Mouse (Mus musculus): ENCODE measurements at regions not wholly inside any gene's neighbourhood (a gene's known extent, or its start where the extent isn't known, plus 50 kb on each side); places are given as distances from the start of the nearest gene placed in this dataset.

DNA sequence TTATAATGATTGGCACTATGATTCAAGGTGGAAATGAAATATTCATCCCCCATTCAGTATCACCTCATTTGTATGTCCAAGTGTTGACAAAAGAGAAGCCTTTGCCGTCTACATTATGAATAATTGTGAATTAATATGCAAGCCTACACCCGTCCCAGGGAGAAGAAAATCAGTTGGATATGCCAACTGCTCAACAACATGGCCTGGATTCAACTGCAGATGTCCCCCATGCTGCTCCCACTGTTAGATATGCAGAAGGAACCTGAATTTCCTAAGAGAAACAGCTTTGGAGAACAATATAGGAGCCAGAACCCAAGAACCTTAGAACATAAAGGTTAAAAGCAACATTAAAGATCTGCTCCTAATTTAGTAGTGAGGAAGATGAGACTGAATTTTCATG, 211.7 kb upstream of the Il12b start:
- TF ChIP-seq CTCF (IDR thresholded peaks at IDR 0.05; ENCODE audit: borderline replicate concordance, extremely low read depth, insufficient read depth, insufficient read length), result no peak
- no peak for TF ChIP-seq POLR2A (IDR thresholded peaks at IDR 0.05; ENCODE audit: borderline replicate concordance, extremely low read depth, insufficient read depth, insufficient read length, poor library complexity, severe bottlenecking)
- peak; percentile 45 for DNase-seq (ENCODE audit: low read depth)

DNA sequence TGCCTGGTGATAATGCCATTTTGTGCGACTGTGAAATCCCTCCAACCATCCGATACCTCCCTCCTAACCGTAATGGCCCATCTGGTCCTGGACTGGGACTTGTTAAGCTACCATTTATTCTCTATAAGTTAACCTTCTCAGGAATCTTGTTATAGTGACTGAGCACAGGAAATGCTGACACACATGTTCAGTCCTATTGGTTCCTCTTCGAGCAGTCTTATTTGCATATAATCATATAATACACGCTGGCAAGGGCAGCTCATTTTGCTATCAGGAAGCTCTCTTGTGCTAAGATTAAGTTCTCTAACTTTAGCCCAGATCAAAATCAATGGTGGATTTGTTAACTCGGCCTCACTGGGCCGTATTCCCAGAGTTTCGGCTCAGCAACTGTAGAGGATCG, 206.1 kb upstream of the Il12b start:
- TF ChIP-seq CTCF (IDR thresholded peaks at IDR 0.05; ENCODE audit: borderline replicate concordance, extremely low read depth, insufficient read depth, insufficient read length), result no peak
- no peak for TF ChIP-seq POLR2A (IDR thresholded peaks at IDR 0.05; ENCODE audit: borderline replicate concordance, extremely low read depth, insufficient read depth, insufficient read length, poor library complexity, severe bottlenecking)
- no peak for DNase-seq (ENCODE audit: low read depth)

DNA sequence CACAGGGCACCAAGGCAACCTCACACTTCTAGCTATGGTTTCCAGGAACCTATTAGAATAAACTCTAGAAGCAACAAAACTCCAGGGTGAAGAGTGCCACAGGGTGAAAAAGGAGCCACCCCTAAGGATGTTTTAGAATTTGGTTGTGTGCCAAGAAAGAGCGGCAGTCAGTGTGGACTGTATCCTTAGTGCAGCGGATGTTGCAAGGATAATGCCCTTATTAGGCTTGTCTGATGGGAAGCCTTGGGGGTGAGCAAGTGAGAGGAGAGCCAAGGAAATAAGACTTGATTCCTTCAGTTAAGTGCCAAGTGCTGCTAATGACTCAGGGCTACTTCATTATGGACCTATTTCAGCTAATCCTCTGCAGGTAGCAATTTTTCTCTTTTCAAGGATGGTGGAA, 197.1 kb upstream of the Il12b start:
- TF ChIP-seq POLR2A (IDR thresholded peaks at IDR 0.05; ENCODE audit: borderline replicate concordance, extremely low read depth, insufficient read depth, insufficient read length, poor library complexity, severe bottlenecking) (no peak), CTCF (IDR thresholded peaks at IDR 0.05; ENCODE audit: borderline replicate concordance, extremely low read depth, insufficient read depth, insufficient read length) (no peak)
- no peak for DNase-seq (ENCODE audit: low read depth)

DNA sequence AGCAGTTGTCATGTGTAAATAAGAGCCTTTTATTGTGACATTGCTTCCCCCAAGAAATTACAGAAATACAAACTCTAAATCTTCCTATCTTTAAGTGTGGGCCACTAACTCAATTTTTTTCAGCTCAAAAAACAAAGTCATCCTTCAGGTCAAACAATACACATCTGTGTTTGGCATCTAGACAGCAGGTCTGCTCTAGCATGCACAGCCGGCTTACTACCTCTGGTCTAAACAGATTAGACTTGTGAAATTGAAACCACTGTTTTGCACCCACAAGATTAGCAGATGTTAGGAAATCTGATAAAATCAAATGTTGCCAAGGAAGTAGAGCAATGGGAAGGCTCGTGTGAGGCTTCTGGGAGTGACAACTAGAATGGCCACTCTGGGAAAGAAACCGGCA, 195.5 kb upstream of the Il12b start:
- no peak for TF ChIP-seq CTCF (IDR thresholded peaks at IDR 0.05; ENCODE audit: borderline replicate concordance, extremely low read depth, insufficient read depth, insufficient read length)
- TF ChIP-seq POLR2A (IDR thresholded peaks at IDR 0.05; ENCODE audit: borderline replicate concordance, extremely low read depth, insufficient read depth, insufficient read length, poor library complexity, severe bottlenecking), result no peak
- no peak for DNase-seq (ENCODE audit: low read depth)

DNA sequence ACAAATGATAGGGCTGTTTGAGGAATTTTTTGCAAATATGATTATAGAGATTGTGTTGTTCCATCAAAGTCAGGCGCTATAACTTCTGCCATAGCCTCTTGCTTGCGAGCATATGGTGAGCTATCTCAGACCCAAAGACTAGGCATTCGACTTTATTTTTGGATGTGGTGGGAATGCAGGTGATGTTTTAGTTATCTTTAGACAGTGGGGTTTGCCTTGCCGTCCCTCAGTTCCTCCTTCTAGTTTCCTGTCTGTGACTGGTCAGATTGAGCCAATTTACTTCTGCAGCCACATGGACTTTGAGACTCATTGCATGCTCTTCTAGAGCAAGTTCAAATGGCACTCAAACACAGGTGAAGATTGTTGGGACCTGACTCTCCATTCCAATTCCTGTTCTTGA, 193.0 kb upstream of the Il12b start:
- no peak for DNase-seq (ENCODE audit: low read depth)
- TF ChIP-seq CTCF (IDR thresholded peaks at IDR 0.05; ENCODE audit: borderline replicate concordance, extremely low read depth, insufficient read depth, insufficient read length) (no peak), POLR2A (IDR thresholded peaks at IDR 0.05; ENCODE audit: borderline replicate concordance, extremely low read depth, insufficient read depth, insufficient read length, poor library complexity, severe bottlenecking) (no peak)

DNA sequence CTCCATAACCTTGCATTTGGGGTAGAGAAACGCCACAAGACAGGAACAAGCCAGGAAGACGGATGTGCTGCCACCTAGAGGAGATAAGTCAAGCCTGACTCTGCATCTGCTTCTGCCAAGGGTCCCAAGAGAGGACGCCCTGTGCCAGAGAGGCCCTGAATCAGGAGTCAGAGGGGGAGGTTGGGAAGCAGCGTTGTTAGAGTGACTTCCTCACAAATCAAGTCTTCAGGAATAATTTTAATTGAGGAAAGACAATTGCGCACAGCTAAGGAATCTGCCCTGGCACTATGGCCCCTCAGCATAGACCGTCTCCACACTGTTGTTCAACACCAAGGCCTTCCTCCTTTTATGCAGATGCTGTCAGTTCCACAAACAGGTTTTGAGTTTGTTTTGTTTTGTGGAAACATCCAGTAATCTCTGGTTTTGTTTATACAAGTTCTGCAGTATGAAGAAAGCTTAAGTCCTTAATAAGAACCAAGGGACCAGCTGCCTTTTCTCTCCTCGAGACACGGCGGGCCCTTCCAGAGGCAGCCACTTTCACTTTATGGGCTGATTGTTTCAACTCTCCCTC, 187.9 kb upstream of the Il12b start:
- no peak for TF ChIP-seq POLR2A (IDR thresholded peaks at IDR 0.05; ENCODE audit: borderline replicate concordance, extremely low read depth, insufficient read depth, insufficient read length, poor library complexity, severe bottlenecking)
- TF ChIP-seq CTCF (IDR thresholded peaks at IDR 0.05; ENCODE audit: borderline replicate concordance, extremely low read depth, insufficient read depth, insufficient read length), result peak; percentile 69

DNA sequence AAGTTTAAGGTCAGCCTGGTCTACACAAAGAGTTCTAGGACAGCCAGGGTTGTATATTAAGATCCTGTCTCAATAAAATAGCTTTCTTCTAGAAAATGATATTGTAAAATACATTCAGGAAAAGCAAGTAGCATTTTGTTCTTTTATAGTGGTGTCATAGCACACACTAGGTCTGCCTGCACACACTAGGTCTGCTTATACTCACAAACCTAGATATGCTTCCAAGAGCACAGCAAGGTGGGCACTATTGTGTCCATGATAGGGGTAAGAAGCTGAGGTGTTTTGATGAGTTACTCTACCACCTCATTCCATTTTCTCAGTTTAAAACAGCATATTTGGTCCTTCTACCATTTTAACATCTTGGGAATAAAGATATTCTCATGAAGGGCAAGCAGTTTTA, 185.8 kb upstream of the Il12b start:
- TF ChIP-seq CTCF (IDR thresholded peaks at IDR 0.05; ENCODE audit: borderline replicate concordance, extremely low read depth, insufficient read depth, insufficient read length), result no peak
- TF ChIP-seq POLR2A (IDR thresholded peaks at IDR 0.05; ENCODE audit: borderline replicate concordance, extremely low read depth, insufficient read depth, insufficient read length, poor library complexity, severe bottlenecking), result no peak
- DNase-seq (ENCODE audit: low read depth), result no peak

More for the DNA sequence above, 187.9 kb upstream of the Il12b start:
- peak; percentile 68 for DNase-seq (ENCODE audit: low read depth)

DNA sequence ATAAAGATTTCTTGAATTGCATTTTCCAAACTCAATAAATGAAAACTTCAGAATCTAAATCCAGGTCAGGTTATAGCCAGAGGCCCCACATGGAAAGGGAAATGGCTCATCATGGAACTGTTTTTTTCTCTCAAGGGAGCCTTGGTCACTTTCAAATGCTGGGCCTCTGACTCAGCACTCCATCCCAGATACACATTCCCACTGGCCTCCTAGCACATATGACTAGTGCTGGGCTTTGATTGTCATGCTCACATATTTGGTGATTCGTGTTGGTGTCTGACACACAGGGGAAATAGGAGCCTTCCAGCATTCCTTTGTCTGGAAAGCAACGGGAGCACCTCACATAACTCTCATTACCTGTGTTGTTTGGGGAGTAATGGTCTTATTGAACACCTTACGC, 183.5 kb upstream of the Il12b start:
- TF ChIP-seq POLR2A (IDR thresholded peaks at IDR 0.05; ENCODE audit: borderline replicate concordance, extremely low read depth, insufficient read depth, insufficient read length, poor library complexity, severe bottlenecking) (no peak), CTCF (IDR thresholded peaks at IDR 0.05; ENCODE audit: borderline replicate concordance, extremely low read depth, insufficient read depth, insufficient read length) (no peak)
- no peak for DNase-seq (ENCODE audit: low read depth)

DNA sequence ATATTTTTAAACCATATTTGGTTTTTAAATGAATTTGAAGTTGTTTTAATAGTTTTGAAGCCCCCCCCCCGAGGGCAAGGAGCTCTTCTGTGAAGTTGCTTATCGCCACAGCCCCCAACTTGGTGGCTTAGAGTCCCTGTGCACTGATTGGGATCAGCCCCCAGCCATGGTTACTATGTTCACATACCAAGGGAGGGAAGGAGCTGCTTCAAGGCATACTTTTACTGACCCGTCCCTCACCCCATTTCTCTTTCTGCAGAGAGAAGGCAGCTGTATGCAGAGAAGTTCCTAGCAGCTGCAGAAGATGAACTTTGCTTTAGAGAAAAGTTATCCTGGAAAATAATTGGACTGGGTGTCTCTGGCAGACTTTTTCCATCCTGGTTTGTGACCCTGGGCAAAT, 179.9 kb upstream of the Il12b start:
- DNase-seq (ENCODE audit: low read depth), result no peak
- TF ChIP-seq POLR2A (IDR thresholded peaks at IDR 0.05; ENCODE audit: borderline replicate concordance, extremely low read depth, insufficient read depth, insufficient read length, poor library complexity, severe bottlenecking) (no peak), CTCF (IDR thresholded peaks at IDR 0.05; ENCODE audit: borderline replicate concordance, extremely low read depth, insufficient read depth, insufficient read length) (no peak)

DNA sequence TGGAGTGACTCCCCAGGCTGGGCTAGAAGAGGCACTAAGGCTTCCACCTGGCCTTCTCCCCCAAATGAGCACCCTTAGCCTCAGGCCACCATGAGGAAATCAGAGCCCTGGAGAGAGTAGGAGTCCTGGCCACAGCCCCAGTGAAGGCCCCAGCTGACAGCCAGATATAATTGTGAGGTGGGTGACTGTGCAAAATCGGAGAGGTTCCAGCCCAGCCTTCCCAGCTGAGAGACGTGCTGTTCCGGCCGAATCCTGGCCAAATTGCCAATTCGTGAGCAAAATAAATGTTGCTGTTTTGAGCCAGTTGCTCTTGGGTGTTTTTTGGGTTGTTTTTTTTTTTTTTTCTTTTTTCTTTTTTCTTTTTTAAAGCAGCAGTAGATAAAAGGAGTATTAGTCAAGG, 169.9 kb upstream of the Il12b start:
- DNase-seq (ENCODE audit: low read depth), result no peak
- no peak for TF ChIP-seq CTCF (IDR thresholded peaks at IDR 0.05; ENCODE audit: borderline replicate concordance, extremely low read depth, insufficient read depth, insufficient read length)
- TF ChIP-seq POLR2A (IDR thresholded peaks at IDR 0.05; ENCODE audit: borderline replicate concordance, extremely low read depth, insufficient read depth, insufficient read length, poor library complexity, severe bottlenecking), result no peak

DNA sequence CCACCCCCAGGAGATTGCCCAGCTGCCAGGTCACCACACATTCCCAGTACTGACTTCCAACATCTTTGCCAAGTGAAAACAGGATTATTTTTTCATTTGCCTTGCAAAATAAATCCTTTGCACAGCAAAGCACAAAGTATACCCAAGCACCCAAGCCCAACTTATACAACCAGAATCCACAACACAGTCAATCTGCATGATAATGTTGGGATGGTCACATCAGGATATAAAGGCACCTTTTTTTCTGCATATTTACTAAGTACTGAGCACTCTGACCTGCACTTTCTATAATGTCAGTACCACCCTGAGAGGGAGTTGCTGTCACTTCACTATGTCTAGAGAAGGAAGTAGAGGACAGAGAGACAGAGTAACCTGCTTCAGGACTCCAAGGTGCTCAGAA, 164.4 kb upstream of the Il12b start:
- DNase-seq (ENCODE audit: low read depth), result no peak
- no peak for TF ChIP-seq CTCF (IDR thresholded peaks at IDR 0.05; ENCODE audit: borderline replicate concordance, extremely low read depth, insufficient read depth, insufficient read length)
- no peak for TF ChIP-seq POLR2A (IDR thresholded peaks at IDR 0.05; ENCODE audit: borderline replicate concordance, extremely low read depth, insufficient read depth, insufficient read length, poor library complexity, severe bottlenecking)

DNA sequence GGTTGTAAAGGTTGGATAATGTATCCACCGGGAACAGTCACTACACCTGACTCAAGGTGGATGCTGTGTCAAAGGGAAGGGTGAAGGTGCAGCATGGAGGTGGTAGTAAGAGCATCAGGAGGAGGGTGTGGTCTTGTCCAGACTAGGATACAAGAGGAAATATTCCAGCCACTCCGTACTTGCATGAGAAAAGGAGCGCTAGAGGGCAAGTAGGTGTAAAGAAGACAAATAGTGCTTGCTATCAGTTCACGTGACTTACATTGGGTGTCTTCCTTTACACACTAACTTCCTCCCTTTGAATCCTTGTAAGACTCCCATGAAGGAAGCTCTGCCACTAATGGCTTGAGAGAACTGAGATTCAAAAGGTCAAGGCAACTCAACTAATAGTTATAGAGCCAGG, 161.8 kb upstream of the Il12b start:
- TF ChIP-seq POLR2A (IDR thresholded peaks at IDR 0.05; ENCODE audit: borderline replicate concordance, extremely low read depth, insufficient read depth, insufficient read length, poor library complexity, severe bottlenecking) (no peak), CTCF (IDR thresholded peaks at IDR 0.05; ENCODE audit: borderline replicate concordance, extremely low read depth, insufficient read depth, insufficient read length) (no peak)

More for the DNA sequence above, 161.8 kb upstream of the Il12b start:
- DNase-seq (ENCODE audit: low read depth), result no peak
